Mouse (Mus musculus): ENCODE data around the gene Fnbp1. TPM values are rescaled to one million over a fixed set of nuclear protein-coding genes. Genes with fewer than 3 reads are reported as not detected.

Fnbp1 gene
- polyA plus RNA-seq, 1 experiment from 2014 or later: 20.3 TPM

DNA sequence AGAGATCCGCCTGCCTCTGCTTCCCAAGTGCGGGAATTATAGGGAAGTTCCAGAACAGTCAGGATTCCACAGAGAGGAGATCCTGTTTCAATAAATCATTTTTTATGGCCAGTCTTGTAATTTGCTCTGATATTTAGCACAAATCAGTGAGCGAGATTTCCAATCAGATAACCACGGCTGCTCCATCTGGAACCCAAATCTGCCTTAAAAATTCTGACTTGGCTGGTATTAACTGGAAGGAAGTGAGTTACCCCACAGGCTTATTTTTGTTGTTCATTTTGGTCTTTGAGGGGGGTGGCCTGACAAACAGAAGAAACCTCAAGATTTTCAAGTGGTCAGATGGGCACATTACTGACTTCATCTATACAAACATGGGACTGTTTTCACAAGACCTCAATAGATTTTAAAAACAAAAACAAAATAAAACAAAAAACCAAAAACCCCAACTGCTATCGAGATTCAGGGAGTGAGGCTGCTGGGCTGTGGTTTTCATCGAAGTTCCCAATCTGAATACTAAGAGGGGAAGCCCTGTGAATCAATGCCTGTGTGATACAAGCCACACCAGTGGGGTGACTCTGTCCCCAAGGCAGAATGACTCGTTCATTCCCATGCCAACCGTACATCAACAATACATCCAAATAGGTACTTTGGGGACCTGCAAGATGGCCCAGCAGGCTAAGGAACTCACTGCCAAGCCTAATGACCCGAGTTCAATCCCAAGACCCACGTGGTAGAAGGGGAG is 23.0 kb downstream of the Fnbp1 start:
- no peak overlapping the region for H3K4me2 ChIP-seq (replicated peaks)
- H3K4me3 ChIP-seq: no peak overlapping the region
- H3K27me3 ChIP-seq (replicated peaks): no peaks in the 10 kb centered on the region
- 87% methylated on average over 10 of the region's 10 CpGs for WGBS
- no peaks in the 10 kb centered on the region for H3K36me3 ChIP-seq
- no peak for ATAC-seq (ENCODE audit: low FRiP score, low read depth)
- H3K27ac ChIP-seq: no peak overlapping the region
- H3K9ac ChIP-seq: no peak overlapping the region
- H3K9me3 ChIP-seq: no peaks in the 10 kb centered on the region
- H3K4me1 ChIP-seq: peaks cover 6% of the 10 kb centered on the region

DNA sequence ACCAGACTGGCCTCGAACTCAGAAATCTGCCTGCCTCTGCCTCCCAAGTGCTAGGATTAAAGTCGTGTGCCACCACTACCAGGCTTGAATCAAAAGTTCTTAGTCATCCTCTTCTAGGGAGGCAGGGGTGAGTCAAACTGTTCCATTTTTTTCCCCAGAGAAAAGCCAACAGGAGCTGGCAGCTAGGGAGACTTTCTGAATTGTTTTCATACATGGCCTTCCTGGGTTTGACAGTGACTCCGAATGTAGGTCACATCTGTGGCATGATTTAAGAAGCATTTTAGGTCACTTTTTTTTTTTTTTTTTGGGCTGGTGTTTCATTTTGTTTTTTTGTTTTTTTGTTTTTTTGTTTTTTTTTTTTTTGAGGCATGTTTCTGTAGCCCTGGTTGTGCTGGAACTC is 23.6 kb downstream of the Fnbp1 start:
- Histone ChIP-seq H3K9me3 (no peaks in the 10 kb centered on the region), H3K27me3 (replicated peaks) (no peaks in the 10 kb centered on the region), H3K36me3 (no peaks in the 10 kb centered on the region), H3K9ac (no peak overlapping the region), H3K4me3 (no peak overlapping the region), H3K27ac (no peak overlapping the region), H3K4me2 (replicated peaks) (no peak overlapping the region), H3K4me1 (peaks cover 6% of the 10 kb centered on the region)
- no peak for ATAC-seq (ENCODE audit: low FRiP score, low read depth)
- WGBS: 88% methylated on average over 3 of the region's 3 CpGs

DNA sequence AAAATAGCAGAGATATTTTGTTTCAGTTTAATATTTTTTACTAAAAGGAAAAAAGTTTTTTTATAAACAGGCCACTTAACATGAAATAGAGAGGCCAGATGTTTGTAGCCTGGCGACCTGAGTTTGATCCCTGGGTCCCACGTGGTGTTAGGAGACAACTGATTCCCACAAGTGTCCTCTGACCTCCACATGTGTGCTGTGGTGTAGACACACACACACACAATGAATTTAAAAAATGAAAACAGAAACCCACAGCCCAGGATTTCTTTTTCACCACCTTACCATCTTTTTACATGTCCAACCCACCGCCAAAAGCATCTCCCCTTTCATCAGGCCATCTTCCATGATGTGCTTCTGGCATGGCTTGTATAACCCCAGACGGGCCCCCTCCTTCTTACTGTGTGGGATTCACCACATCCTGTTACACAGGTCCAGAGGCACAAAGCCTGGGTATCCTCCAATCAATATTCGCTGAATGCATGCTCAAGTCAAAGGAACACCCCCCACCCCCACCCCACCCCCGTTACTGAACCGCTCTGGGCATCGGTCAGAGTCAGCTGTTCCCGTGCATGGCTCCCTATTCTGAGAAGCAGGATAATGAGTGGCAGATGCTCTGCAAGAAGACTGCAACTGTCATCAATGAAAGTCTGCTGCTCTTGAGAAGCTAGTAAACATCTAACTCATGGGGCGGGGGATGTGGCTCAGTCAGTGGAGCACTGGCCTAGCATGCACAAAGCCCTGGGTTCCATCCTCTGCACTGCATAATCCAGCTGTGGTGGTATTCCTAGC is 25.7 kb downstream of the Fnbp1 start:
- no peak overlapping the region for H3K4me3 ChIP-seq
- no peak overlapping the region for H3K9ac ChIP-seq
- no peak overlapping the region for H3K4me2 ChIP-seq (replicated peaks)
- no peak overlapping the region for H3K27ac ChIP-seq
- no peaks in the 10 kb centered on the region for H3K9me3 ChIP-seq
- 68% methylated on average over 10 of the region's 10 CpGs for WGBS
- no peaks in the 10 kb centered on the region for H3K36me3 ChIP-seq
- ATAC-seq (ENCODE audit: low FRiP score, low read depth): no peak
- peaks cover 6% of the 10 kb centered on the region for H3K4me1 ChIP-seq
- no peaks in the 10 kb centered on the region for H3K27me3 ChIP-seq (replicated peaks)

DNA sequence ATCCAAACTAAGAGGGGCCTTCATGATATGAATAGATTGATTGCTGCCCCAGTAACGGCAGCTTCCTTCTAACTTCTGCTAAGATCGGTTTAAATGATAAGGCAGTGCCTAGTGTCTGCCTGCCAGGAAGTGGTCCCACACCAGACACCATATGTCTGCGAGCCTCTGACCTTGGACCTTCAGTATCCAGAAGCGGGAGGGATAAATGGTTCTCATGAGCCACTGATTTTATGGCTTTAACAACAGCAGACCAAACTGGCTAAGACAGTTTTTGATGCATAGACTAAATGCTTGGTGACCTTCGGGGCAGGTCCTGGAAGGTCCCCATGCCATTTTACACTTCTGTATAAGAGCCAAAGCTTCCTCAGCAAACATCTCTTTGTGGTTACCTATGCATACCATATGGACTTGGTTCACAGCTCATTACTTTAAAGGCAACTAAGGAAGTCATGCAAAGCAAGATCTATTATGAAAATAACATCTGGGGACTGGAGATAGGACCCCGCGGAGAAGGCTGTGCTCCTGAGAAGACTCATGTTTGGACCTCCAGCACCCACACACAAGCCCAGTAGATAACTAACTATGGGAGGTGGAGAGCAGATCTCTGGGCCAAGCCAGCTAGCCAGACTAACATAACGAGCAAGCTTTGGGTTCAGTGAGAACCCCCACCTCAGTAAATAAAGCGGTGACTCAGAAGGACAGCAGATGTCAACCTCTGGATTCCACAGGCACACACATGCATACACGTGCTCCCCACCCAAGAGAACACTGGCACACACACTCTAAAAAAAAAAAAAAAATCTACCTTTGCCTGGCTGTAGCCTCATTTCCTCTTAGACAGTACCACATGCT is 26.5 kb downstream of the Fnbp1 start:
- no peak for ATAC-seq (ENCODE audit: low FRiP score, low read depth)
- 76% methylated on average over 10 of the region's 10 CpGs for WGBS
- H3K4me3 ChIP-seq: no peak overlapping the region
- H3K36me3 ChIP-seq: no peaks in the 10 kb centered on the region
- H3K9ac ChIP-seq: no peak overlapping the region
- H3K27ac ChIP-seq: no peak overlapping the region
- H3K27me3 ChIP-seq (replicated peaks): no peaks in the 10 kb centered on the region
- peaks cover 6% of the 10 kb centered on the region for H3K4me1 ChIP-seq
- no peak overlapping the region for H3K4me2 ChIP-seq (replicated peaks)
- no peaks in the 10 kb centered on the region for H3K9me3 ChIP-seq

DNA sequence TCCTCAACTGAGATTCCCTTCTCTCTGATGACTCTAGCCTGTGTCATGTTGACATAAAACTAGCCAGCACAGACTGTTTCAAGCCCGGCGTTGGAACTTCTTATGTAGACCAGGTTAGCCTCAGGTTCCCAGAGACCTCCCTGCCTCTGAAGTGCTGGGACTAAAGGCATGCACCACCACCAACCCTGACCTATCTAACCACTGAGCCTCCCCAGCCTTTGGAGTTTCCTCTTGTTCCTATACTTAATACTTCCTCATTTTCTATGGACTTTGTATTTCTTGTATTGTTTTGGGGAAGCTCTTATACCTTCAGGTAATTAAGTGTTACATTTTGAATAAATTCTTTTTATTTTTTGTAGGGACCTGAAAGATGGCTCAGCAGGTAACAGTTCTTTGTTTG is 27.6 kb downstream of the Fnbp1 start:
- no peak overlapping the region for H3K4me3 ChIP-seq
- H3K9me3 ChIP-seq: no peaks in the 10 kb centered on the region
- no peak for ATAC-seq (ENCODE audit: low FRiP score, low read depth)
- 96% methylated on average over 2 of the region's 2 CpGs for WGBS
- H3K4me2 ChIP-seq (replicated peaks): no peak overlapping the region
- H3K4me1 ChIP-seq: peaks cover 6% of the 10 kb centered on the region
- H3K27me3 ChIP-seq (replicated peaks): no peaks in the 10 kb centered on the region
- no peaks in the 10 kb centered on the region for H3K36me3 ChIP-seq
- H3K9ac ChIP-seq: no peak overlapping the region
- no peak overlapping the region for H3K27ac ChIP-seq

DNA sequence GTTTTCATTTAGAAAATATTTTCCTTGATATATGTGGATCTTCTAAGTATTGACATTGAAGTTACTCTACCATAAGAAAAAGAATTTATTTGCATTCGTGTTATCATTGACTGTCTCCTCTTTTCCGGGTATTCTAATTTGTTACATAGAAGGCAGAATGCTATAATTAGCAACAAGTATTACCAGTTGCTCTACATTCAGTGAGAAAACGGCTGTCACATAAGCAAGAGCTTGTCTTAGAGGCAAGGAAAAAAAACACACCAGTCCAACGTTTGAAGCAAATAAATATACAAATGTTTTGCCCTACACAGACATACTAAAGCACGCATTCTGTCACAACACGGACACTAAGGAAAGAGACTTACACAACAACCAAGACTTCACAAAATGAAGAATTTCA is 30.1 kb downstream of the Fnbp1 start:
- no peak for ATAC-seq (ENCODE audit: low FRiP score, low read depth)
- Histone ChIP-seq H3K4me2 (replicated peaks) (no peak overlapping the region), H3K9me3 (no peaks in the 10 kb centered on the region), H3K27me3 (replicated peaks) (no peaks in the 10 kb centered on the region), H3K4me1 (peaks cover 14% of the 10 kb centered on the region), H3K36me3 (no peaks in the 10 kb centered on the region), H3K27ac (no peak overlapping the region), H3K9ac (no peak overlapping the region), H3K4me3 (no peak overlapping the region)
- 90% methylated on average over 6 of the region's 6 CpGs for WGBS

DNA sequence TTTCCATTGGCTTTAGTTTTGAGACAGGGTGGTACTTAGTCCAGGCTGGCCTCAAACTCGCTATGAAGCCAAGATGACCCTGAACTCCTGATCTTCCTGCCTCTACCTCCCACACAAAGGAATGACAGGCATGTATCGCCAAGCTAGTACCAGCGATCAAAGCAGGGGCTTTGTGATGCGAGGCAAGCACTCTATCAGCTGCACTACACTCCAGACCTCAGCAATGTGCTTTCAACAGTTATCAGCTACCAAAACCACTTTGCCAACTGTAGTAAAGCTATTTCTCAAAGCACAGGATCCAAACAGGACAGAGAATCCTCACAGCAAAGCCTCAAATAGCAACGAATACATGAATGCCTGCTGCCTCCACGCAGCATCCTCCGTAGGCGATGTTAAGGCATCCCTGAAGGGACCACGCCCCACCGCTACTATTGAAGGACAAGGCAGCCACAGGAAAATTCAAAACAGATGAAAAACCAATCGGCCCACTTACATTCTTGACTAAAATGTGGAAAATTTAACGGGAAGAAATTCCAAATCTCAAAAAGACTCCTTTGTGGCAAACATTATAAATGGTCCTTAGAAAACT is 31.8 kb downstream of the Fnbp1 start:
- no peaks in the 10 kb centered on the region for H3K9me3 ChIP-seq
- ATAC-seq (ENCODE audit: low FRiP score, low read depth): no peak
- no peaks in the 10 kb centered on the region for H3K27me3 ChIP-seq (replicated peaks)
- peaks cover 12% of the 10 kb centered on the region for H3K4me1 ChIP-seq
- no peak overlapping the region for H3K9ac ChIP-seq
- no peaks in the 10 kb centered on the region for H3K36me3 ChIP-seq
- WGBS: 82% methylated on average over 12 of the region's 12 CpGs
- no peak overlapping the region for H3K4me3 ChIP-seq
- H3K27ac ChIP-seq: no peak overlapping the region
- H3K4me2 ChIP-seq (replicated peaks): no peak overlapping the region

DNA sequence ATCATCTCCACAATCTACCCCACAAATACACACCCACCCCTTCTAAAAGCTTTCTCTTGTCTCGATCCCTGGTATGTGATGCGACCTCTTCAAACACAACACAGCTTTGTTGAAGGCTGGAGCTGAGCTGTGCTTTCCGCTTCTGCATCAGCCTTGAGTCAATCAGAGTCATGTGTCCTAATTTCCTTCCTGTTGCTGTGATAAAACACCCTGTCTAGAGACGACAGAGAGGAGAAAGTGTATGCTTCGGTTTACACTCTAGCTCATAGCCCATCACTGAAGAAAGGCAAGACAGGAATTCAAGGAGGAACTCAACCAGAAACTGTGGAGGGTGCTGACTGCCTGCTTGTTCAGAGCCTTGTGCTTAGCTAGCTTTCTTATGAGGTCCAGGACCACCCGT is 33.6 kb downstream of the Fnbp1 start:
- no peaks in the 10 kb centered on the region for H3K9me3 ChIP-seq
- peaks cover 12% of the 10 kb centered on the region for H3K4me1 ChIP-seq
- WGBS: 86% methylated on average over 6 of the region's 6 CpGs
- H3K9ac ChIP-seq: no peak overlapping the region
- ATAC-seq (ENCODE audit: low FRiP score, low read depth): no peak
- H3K27ac ChIP-seq: no peak overlapping the region
- no peaks in the 10 kb centered on the region for H3K27me3 ChIP-seq (replicated peaks)
- no peak overlapping the region for H3K4me3 ChIP-seq
- no peak overlapping the region for H3K4me2 ChIP-seq (replicated peaks)
- H3K36me3 ChIP-seq: no peaks in the 10 kb centered on the region

DNA sequence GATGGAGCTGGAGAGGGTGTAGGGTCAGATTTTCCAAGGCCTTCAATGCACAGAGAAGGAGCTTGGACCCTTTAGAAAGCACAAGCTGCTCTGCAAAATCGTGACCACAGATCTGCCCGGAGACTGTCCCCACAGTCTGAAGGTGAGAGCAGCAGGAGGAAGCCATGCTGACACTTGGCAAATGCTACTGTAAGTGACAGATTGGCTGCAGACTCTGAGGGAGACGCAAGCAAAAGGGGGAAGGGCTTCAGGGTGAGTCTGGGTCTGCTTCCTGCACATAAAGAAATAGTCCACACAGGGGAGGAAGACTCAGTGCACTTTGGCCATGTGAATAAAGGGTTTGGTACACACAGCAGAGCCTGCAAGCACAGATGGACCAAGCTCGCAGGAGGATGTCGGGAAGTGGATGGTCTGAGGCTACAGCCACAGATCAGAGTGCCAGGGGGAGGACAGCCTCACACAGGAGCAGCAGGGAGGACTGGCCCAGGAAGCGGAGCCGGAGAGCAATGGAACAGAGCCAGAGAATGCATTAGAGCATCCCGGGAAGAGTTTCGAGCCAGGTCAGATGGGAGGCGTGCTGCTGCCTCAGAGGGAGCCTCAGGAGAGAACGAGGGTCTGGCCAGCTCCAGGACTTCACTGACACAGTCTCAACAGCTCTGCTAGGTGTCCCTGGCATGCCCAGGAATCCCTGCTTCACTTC is 35.0 kb downstream of the Fnbp1 start:
- Histone ChIP-seq H3K4me2 (replicated peaks) (0 out of 2 replicates have a peak overlapping the region, but pooled peaks have one; percentile 9), H3K4me1 (peaks cover 12% of the 10 kb centered on the region), H3K9me3 (no peaks in the 10 kb centered on the region), H3K27ac (0 out of 2 replicates have a peak overlapping the region, but pooled peaks have one; percentile 57), H3K27me3 (replicated peaks) (no peaks in the 10 kb centered on the region), H3K9ac (no peak overlapping the region), H3K36me3 (no peaks in the 10 kb centered on the region), H3K4me3 (no peak overlapping the region)
- ATAC-seq (ENCODE audit: low FRiP score, low read depth): no peak
- WGBS: 58% methylated on average over 11 of the region's 11 CpGs

DNA sequence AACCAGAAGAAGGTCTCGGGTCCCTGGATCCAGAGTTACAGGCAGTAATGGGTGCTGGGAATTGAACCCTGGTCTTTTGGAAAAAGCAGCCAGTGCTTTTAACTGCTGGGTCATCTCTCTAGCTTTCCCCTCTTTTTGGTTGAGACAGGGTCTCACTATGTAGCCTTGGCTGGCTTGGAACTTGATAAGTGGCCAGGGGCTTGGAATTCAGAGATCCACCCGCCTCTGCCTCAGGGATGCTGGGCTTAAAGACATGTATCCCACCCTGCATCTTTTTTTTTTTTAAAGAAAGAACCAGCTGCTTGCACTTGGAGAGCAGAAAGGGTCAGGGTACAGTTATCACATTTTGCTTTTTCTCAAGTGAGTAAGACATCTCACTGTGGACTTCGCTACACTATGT is 35.8 kb downstream of the Fnbp1 start:
- Histone ChIP-seq H3K4me1 (peaks cover 12% of the 10 kb centered on the region), H3K9me3 (no peaks in the 10 kb centered on the region), H3K4me2 (replicated peaks) (no peak overlapping the region), H3K27ac (no peak overlapping the region), H3K36me3 (no peaks in the 10 kb centered on the region), H3K4me3 (no peak overlapping the region), H3K27me3 (replicated peaks) (no peaks in the 10 kb centered on the region), H3K9ac (no peak overlapping the region)
- no peak for ATAC-seq (ENCODE audit: low FRiP score, low read depth)
- WGBS: 93% methylated on average over 3 of the region's 3 CpGs

DNA sequence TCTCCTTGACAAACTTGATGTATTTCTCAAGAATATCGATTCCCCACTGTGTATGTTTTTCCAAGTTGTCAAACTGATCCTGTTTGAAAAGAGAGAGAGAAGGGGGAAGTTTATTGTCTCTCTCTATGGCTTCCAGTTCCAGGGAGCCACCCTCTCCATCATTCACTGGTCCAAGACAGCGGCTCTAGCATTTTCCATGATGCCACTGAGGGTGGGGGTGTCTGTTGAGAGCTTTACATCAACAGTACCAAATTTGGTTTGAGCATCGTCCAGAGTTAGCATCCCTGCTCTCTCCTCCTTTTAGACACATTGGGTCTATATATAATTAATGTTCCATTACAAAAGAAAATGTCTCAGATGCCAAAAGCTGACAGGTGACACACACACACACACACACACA is 36.5 kb downstream of the Fnbp1 start:
- no peak overlapping the region for H3K4me2 ChIP-seq (replicated peaks)
- no peak overlapping the region for H3K9ac ChIP-seq
- H3K9me3 ChIP-seq: no peaks in the 10 kb centered on the region
- ATAC-seq (ENCODE audit: low FRiP score, low read depth): no peak
- H3K4me3 ChIP-seq: no peak overlapping the region
- WGBS: 81% methylated on average over 3 of the region's 3 CpGs
- H3K36me3 ChIP-seq: peaks cover 1% of the 10 kb centered on the region; the same call in 1 of the 2 replicates
- H3K27ac ChIP-seq: no peak overlapping the region
- H3K27me3 ChIP-seq (replicated peaks): no peaks in the 10 kb centered on the region
- H3K4me1 ChIP-seq: peaks cover 12% of the 10 kb centered on the region
